Mouse (Mus musculus): ENCODE data around the gene 4930583I09Rik. TPM values are rescaled to one million over a fixed set of nuclear protein-coding genes. Genes with fewer than 3 reads are reported as not detected.

4930583I09Rik gene
- polyA plus RNA-seq, 2 experiments from 2014 or later, result 0.89 TPM; not detected in 1

- ATAC-seq, result no peak
These were observed 33.5 kb downstream of the 4930583I09Rik start for GRCm38 (mm10) chr17:64802168-64802955.

- ATAC-seq, result no peak
These were observed 43.2 kb downstream of the 4930583I09Rik start for GRCm38 (mm10) chr17:64792623-64793022.

- no peak for ATAC-seq
These were observed 43.8 kb downstream of the 4930583I09Rik start for GRCm38 (mm10) chr17:64792076-64792475.

DNA sequence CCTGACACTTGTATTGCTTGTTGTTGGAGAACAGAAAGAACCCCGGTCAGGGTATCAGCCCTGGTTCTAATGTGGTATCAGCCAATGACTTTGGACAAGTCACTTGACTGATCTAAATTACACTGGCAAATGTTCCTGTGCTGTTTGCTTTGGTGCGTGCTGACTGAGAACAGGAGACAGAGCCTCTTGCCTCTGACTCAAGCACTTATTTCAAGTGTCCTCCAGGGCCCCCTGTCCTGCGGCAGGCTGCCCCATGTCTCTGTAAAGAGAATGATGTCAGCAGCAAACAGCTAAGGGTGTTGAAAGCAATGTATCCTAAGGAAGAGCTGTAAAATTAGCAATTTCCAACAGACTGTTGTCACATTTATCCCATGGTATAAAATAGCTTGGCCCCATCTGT, 46.7 kb downstream of the 4930583I09Rik start:
- ATAC-seq, result no peak

DNA sequence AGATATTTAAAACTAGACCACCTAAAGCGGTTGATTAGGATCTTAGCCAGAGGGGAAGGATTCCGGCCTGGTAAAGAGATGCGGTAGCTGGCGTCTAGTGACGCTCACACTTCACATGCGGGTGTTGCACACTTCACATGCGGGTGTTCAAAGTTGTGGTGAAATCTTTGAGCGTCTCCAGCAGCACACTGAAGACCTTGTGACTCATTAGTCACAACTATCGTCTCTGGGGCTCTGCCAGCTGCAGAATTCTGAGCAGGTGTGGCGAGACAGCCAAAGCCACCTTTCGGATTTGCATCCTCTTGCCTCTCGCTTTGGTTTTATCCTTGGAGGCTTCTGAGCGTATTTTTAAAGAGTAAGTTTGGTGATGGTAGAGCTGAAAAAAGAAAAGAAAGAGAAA, 47.6 kb downstream of the 4930583I09Rik start:
- no peak for ATAC-seq

DNA sequence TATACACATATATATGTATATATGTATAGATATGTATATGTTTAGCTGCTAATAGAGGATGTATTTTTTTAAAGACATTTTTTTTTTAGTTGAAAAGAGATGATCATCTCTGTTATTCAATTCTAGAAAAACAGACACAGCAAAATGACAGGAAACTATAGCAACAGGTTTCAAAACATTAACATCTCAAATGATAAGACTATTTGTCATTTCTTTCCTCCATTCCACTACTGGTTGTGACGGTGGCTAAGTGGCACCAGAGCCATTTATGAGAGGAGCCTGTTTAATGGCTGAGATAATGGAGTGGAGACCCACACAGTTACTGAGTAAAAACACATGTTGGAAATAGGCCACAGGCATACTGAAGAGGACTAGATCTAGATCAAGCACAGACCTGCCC, 49.9 kb downstream of the 4930583I09Rik start:
- ATAC-seq, result peak; percentile 49

Other genes with a start within 250 kb of the 4930583I09Rik start
- gene Man2a1, start 235.3 kb downstream of the 4930583I09Rik start, polyA plus RNA-seq (2017; shearing (Covaris generic)), result 10 to 100 TPM; 10.1 to 10.6 TPM

All from CD4-positive, CD25-positive, alpha-beta regulatory T cell, adult 4 months (primary cell).